Mouse (Mus musculus) cerebellum, adult 2 months (tissue): ENCODE data around the gene Adamts13. TPM values are rescaled to one million over a fixed set of nuclear protein-coding genes. Genes with fewer than 3 reads are reported as not detected.

Source experiments
- DNase-seq, 2 experiments: peaks; one replicate each; pipeline ENCODE4 v3.0.0; 2021
- H3K27ac ChIP-seq: fragments of 200-500 bp; 2 replicates; pipeline ENCODE4 v1.5.1; 2012; ENCODE audit warnings: low read length, control low read depth, inconsistent platforms; ENCODE audit not compliant: insufficient read depth
- H3K27me3 ChIP-seq: fragments of 200-500 bp; 2 replicates; pipeline ENCODE4 v1.6.1; 2012; ENCODE audit warnings: inconsistent platforms, mild to moderate bottlenecking, low read length, moderate library complexity; ENCODE audit not compliant: control insufficient read depth, insufficient read depth
- H3K4me1 ChIP-seq: fragments of 200-500 bp; 2 replicates; pipeline ENCODE4 v1.6.1; 2011; ENCODE audit warnings: low read length; ENCODE audit not compliant: control insufficient read depth, insufficient read depth
- H3K4me3 ChIP-seq: fragments of 200-500 bp; replicated peaks from 2 replicates; pipeline ENCODE3; 2011; ENCODE audit warnings: mild to moderate bottlenecking, low read depth, low read length, control low read depth; ENCODE audit not compliant: insufficient read depth
- CTCF ChIP-seq: fragments of 200-500 bp; IDR thresholded peaks from 2 replicates; pipeline ENCODE4 v1.5.1; 2011; ENCODE audit warnings: low read depth, mild to moderate bottlenecking, control low read depth, low read length, moderate library complexity, borderline replicate concordance; ENCODE audit not compliant: insufficient read depth
- POLR2A ChIP-seq: fragments of 200-500 bp; IDR thresholded peaks from 2 replicates; pipeline ENCODE4 v1.6.1; 2011; ENCODE audit warnings: low read length, control low read depth, borderline replicate concordance; ENCODE audit not compliant: insufficient read depth
- WGBS: fragments of 180-500 bp; shearing (Covaris S2); methylation state at CpG from one replicate; pipeline ENCODE4 v1.1.7; 2018; 5-methylcytosine and 5-hydroxymethylcytosine counted together
- polyA plus RNA-seq: library from polyadenylated mRNA; depleted of rRNA; stranded (reverse); fragments of >200 nt; gene quantifications from 2 replicates; pipeline ENCODE4 v1.2.3, GENCODE M21; 2012

The Adamts13 gene
- polyA plus RNA-seq, 1 experiment, result not detected

DNA sequence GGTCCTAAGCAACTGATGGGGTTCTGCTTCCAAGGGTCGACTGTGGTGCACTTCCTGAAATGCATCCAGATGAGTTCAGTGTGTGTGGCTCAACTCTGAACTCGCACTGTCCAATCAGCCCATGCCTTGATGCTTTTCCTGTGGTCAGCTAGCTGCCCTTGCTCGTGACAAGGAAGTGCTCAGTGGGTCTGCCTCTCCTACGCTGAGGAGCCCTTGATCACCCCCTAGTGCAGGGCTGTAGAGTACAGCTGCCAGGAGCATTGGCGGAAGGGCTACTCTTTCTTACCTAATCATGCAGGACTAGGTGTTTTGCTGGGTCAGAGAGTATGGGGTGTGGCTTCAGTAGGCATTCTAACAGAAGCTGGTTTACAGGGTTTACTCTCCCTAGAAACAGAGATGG lies 31.7 kb upstream of the Adamts13 start:
- DNase-seq, result no peak
- no peak overlapping the region for H3K4me3 ChIP-seq
- TF ChIP-seq CTCF (no peak), POLR2A (no peak)
- no peaks in the 10 kb centered on the region for H3K27me3 ChIP-seq
- WGBS, result 44% methylated on average over 5 of the region's 5 CpGs
- H3K27ac ChIP-seq, result no peak overlapping the region
- H3K4me1 ChIP-seq, result no peaks in the 10 kb centered on the region

DNA sequence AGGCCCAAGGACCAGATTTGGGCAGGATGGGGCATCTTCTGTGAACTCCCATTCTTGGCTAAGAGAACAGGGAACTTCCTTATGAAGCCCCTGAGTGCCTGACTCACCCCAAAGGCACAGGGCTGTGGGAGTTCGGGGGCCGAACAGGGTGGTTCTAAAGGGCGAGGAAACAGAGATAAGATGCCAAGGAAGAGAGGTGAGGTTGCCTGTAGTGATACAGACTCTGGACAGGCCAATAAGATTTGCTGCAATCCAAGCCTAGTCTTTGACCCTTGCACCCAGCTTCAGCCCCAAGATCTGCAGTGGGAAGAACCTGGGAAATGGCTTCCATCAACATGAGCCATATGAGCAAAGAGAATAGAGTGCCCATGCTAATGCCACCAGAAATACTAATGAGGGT lies 30.0 kb upstream of the Adamts13 start:
- H3K27ac ChIP-seq, result no peak overlapping the region
- H3K4me1 ChIP-seq, result no peaks in the 10 kb centered on the region
- no peak for TF ChIP-seq POLR2A
- TF ChIP-seq CTCF, result no peak
- no peaks in the 10 kb centered on the region for H3K27me3 ChIP-seq
- WGBS, result 75% methylated on average over 3 of the region's 3 CpGs
- no peak overlapping the region for H3K4me3 ChIP-seq
- DNase-seq, result no peak

- H3K4me1 ChIP-seq, result peaks cover 18% of the 10 kb centered on the region
- DNase-seq, result peak in 1 of 2 experiments; percentile 57
- 55% methylated on average over 2 of the region's 2 CpGs for WGBS
- no peaks in the 10 kb centered on the region for H3K27me3 ChIP-seq
- TF ChIP-seq POLR2A, result no peak
- no peak for TF ChIP-seq CTCF
- no peak overlapping the region for H3K4me3 ChIP-seq
- no peak overlapping the region for H3K27ac ChIP-seq
Measured at GRCm38 (mm10) chr2:26950411-26950810, 22.8 kb upstream of the Adamts13 start.

DNA sequence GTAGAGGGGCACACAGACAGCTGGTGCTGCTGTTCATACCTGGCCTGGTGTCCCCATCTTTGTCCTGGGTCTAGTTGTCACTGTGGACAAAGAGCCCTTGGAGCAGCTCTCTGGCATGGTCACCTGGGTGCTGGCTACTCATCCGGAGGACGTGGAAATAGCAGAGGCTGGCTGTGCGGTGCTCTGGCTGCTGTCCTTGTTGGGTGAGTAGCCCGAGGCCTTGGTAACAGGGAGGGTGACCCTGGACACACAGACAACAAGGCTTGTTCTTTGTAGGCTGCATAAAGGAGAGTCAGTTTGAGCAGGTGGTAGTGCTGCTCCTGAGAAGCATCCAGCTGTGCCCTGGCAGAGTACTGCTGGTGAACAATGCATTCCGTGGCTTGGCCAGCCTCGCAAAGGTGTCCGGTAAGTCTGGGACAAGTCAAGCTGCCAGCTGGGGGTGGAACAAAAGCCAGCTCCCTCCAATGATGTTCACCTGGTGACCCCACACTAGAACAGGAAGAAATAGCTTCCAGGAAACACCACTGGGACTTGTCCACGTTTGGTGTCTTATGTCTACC lies 21.8 kb upstream of the Adamts13 start:
- Histone ChIP-seq H3K27me3 (no peaks in the 10 kb centered on the region), H3K4me3 (no peak overlapping the region), H3K4me1 (peaks cover 18% of the 10 kb centered on the region), H3K27ac (no peak overlapping the region)
- WGBS, result 25% methylated on average over 8 of the region's 8 CpGs
- peak; percentile 44 to 55 for DNase-seq
- TF ChIP-seq POLR2A (no peak), CTCF (no peak)

- no peak for DNase-seq
- Histone ChIP-seq H3K4me3 (no peak overlapping the region), H3K27ac (no peak overlapping the region), H3K4me1 (peaks cover 18% of the 10 kb centered on the region), H3K27me3 (no peaks in the 10 kb centered on the region)
- TF ChIP-seq POLR2A (no peak), CTCF (no peak)
- 92% methylated on average over 4 of the region's 4 CpGs for WGBS
Measured at GRCm38 (mm10) chr2:26952193-26952592, 21.0 kb upstream of the Adamts13 start.

- WGBS, result 50% methylated on average over 8 of the region's 8 CpGs
- Histone ChIP-seq H3K27me3 (no peaks in the 10 kb centered on the region), H3K4me1 (peaks cover 18% of the 10 kb centered on the region), H3K4me3 (no peak overlapping the region), H3K27ac (no peak overlapping the region)
- peak; percentile 22 to 52 for DNase-seq
- TF ChIP-seq CTCF (no peak), POLR2A (no peak)
Measured at GRCm38 (mm10) chr2:26952866-26953265, 20.4 kb upstream of the Adamts13 start.

DNA sequence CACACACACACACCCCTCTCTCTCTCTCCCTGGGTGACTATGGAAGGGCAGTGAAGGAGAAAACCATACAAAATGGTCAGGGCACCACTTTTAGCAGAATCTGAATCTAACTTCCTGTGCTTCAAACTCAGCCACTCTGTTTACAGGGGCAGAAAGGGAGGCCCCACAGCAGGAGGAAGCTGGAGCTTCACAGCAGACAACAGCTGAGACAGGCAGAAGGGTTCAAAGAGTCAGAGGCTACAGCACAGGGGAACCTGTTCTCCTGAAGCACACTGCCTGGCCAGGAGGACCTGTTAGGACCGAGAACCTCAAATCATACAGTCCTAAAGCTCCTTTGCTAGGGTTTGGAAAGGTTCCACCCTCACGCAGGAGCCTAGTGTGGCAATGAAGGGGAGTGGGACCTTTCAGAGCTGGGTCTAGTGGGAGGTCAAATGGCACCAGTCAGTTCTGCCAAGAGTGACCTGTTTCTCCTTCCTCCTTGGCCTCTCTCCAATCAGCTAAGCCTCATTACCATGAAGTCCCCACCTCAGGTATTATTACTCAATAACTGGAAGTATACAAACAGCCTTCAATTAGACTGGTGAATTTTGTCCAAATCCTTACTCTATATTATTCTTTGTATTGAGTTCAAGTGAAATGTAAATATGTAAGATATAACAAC lies 18.4 kb upstream of the Adamts13 start:
- H3K27ac ChIP-seq, result no peak overlapping the region
- no peaks in the 10 kb centered on the region for H3K27me3 ChIP-seq
- DNase-seq, result no peak
- WGBS, result 88% methylated on average over 2 of the region's 2 CpGs
- TF ChIP-seq POLR2A (no peak), CTCF (no peak)
- H3K4me1 ChIP-seq, result peaks cover 18% of the 10 kb centered on the region
- H3K4me3 ChIP-seq, result no peak overlapping the region

GRCm38 (mm10) chr2:26956811-26957487 lies 16.3 kb upstream of the Adamts13 start:
- 95% methylated on average over 12 of the region's 12 CpGs for WGBS
- H3K4me1 ChIP-seq, result peaks cover 8% of the 10 kb centered on the region; the same call in 1 of the 2 replicates

More at GRCm38 (mm10) chr2:26956811-26957487, 16.3 kb upstream of the Adamts13 start:
- DNase-seq, result no peak
- Histone ChIP-seq H3K27ac (no peak overlapping the region), H3K27me3 (no peaks in the 10 kb centered on the region), H3K4me3 (no peak overlapping the region)
- TF ChIP-seq CTCF (no peak), POLR2A (no peak)
